Mouse (Mus musculus): Measurements from ENCODE around the gene Rnf5.

Gene Rnf5

DNA sequence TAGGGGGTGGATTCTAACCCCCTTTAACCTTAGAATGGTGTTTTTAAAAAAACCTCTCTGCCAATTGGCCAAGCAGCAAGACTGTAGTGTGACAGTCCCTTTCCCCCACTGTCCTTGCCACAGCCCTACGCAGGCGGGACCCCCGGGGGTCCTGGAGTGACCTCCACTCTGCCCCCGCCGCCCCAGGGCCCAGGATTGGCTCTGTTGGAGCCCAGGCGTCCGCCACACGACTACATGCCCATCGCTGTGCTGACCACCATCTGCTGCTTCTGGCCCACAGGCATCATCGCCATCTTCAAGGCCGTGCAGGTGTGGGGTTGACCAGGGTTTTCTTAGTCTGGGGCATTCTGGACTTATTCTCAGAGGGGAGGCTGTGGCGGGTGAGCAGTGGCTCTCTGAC is 28.2 kb upstream of the Rnf5 start:
- DNase-seq = peak; percentile 62 to 63

DNA sequence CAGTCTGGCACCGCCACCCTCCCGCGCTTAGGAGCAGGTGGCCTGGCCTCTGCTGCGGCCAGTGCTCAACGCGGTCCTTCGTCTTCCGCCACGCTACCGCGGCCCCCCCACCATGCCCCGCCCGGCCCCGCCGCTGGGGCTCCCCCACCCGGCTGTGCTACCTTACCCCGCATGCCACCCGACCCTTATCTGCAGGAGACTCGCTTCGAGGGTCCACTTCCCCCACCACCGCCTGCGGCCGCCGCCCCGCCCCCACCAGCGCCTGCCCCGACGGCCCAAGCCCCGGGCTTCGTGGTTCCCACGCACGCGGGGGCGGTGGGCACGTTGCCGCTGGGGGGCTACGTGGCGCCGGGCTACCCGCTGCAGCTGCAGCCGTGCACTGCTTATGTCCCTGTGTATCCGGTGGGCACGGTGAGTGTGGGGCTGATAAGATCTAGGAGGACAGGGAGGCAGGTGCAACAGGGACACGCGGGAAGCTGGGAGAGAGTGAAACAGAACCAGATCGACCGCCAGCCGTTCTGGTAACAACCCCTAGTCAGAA is 27.3 kb upstream of the Rnf5 start:
- DNase-seq = peak; percentile 73 to 74

DNA sequence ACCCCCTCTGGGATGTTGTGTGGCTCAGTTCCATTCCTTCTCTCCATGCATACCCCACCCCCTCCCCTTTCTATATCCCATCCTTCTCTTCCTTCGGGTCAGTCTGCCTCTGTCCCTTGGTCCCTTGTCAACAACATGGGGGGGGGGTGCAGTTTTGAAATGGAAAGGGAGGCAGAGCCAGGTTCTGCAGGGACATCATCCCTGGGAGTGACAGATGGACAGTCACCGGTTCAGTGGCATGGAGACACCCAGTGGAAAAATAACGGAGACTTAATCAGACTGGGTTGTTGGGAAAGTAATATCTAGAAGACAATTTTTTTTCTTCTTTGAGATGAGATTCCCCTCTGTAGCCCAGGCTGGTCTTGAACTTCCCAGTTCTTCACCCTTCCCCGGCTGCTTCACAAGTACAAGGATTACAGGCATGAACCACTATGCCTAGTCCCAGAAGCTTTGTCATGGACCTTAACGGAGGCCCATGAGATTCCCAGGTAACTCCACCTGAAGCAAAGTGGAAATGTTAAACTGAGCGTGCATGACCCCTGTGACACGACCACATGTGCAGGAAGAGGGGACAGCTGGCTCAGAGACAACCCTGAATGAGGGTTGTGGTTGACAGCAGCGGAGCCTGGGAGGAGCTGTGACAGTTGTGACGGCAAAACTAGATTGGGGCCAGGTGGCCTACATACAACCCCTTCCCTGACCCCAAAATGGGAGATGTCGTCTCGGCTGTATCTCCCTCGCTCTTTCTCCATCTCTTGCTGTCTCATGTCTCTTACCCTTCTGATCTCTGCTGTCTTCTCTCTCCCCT is 26.5 kb upstream of the Rnf5 start:
- peak; percentile 82 for DNase-seq

DNA sequence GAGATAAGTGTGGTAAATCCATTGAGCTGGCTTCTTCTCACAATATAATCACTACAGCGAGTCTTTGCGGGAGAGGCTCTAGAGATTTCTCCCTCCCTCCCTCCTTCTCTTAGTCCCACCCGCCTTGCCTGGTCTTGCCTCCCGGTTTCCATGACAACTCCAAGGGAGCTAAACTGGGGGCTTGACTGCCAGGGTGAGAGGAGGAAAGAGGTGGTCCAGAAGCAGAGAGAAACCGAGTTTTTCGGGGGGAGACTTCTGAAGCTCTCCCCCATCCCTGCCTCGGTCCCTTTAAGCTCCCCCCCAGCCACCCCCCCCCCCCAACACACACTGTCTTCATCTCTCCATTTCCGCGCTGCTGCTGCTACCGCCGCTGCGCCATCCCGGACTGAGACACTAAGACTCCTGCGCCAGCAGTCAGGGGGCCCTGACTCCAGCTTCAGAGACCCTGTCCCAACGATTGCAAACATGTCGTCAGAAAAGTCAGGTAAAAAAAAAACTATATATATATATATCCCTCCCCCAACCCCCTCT is 25.8 kb upstream of the Rnf5 start, which contains the start of gene Prrt1:
TSS of gene Prrt1 (plus strand) at position 313 of the 531 bp plus-strand sequence.
- peak; percentile 61 to 74 for DNase-seq

DNA sequence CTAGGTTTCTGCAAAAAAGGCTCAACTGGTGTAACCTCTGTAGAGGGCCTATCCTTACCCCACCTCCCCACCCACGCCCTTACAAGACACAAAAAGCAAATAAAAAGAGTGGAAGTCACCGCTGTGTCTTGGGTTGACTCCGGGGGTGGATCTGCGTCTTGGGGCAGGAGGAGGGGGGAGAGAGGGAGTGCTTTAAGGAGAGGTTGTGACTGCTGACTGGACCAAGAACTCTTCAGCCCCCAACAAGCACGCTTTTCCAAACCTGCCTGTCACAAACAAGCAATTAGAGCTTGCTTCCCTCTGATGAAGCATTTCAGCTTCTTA is 25.1 kb upstream of the Rnf5 start:
- DNase-seq = peak in 1 of 2 experiments; percentile 26

DNA sequence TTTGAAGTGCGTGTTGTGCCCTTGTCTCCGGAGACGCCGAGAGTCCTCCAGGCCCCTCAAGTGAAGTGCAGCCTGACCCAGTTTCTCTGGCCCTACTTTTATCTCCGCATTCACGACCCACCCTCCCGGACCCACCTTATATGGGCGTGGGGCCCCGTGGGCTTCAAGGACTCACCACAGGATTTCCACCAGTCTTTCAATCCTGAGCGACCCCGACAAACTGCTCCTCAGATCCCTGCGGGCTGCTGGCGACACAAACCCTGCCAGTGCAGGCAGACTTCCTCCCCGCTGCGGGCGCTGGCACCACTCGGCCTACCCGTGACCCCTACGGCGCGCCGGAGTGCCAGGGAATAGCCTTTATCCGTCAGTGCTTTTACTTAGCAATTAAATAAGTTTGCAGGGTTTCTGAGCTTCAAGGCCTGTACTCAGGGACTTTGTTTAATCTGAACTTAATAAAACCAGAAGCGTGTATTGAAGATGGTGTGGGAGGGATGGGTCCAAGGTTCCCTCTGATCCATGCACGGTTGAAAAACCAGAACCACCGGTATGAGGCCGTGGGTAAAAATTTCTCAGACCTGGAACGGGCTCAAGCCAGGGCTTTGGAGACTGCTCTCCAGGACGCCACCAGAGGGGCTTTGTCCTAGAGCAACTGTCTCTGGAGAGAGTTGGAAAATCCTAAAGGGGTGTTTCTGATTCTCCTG is 24.6 kb upstream of the Rnf5 start, which contains the start of gene Ppt2:
TSS of gene Ppt2 (minus strand) at position 568 of the 701 bp plus-strand sequence.
- DNase-seq = peak; percentile 83 to 90

DNA sequence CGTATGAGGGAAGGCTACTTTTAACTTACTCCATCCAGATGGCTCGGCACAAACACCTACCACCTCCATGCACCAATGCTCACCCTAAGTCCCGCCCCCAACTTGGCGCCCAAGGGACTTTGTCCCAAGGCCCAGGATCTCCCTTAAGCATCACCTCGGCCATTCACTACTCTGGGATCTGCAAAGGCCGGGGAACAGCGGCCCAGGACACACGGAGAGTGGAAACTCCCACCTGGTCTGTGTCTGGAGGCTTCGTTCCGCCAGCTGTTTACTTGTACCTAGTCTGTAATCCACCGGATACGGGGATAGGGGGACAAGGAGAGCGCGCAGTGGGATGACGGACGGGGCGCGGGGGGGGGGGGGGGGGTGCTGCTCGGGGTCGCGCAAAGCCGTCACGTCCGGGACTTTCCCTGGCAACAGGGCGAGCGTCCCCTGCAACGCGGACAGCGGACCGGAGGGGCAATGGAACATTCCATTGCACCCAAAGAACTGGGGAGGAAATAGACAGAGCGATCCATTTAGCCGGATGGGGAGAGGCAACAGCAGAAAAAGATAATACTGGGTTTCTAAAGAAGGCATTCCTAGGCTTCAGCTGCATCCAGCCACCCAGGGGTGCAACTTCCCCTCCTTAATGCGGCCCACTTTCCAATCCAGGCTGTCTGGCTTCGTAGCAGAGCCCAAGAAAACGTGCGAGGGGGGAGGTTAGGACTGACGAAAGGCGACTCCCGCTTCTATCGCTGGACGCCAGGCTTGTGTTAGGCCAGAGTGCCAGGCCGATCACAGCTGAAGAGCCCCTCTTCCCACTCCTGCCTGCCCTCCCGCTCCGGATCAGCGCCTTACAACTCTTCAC is 23.8 kb upstream of the Rnf5 start:
- DNase-seq = peak; percentile 90 to 91

DNA sequence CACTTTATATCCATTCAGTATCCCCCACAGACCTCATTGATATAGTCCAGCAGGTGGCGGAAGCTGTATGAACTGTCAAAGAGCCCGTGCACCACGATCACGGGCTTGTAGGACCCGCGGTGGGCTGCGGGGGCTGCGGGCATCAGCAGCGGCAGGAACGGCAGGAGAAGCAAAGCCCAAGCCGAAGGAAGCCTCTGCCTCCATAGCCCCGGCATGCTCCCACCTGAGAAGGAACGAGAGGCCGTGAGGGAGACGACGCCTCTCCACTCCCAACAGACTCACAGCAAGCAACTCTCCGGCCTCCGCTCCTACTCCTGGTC is 23.2 kb upstream of the Rnf5 start:
- DNase-seq = peak; percentile 52 to 63

DNA sequence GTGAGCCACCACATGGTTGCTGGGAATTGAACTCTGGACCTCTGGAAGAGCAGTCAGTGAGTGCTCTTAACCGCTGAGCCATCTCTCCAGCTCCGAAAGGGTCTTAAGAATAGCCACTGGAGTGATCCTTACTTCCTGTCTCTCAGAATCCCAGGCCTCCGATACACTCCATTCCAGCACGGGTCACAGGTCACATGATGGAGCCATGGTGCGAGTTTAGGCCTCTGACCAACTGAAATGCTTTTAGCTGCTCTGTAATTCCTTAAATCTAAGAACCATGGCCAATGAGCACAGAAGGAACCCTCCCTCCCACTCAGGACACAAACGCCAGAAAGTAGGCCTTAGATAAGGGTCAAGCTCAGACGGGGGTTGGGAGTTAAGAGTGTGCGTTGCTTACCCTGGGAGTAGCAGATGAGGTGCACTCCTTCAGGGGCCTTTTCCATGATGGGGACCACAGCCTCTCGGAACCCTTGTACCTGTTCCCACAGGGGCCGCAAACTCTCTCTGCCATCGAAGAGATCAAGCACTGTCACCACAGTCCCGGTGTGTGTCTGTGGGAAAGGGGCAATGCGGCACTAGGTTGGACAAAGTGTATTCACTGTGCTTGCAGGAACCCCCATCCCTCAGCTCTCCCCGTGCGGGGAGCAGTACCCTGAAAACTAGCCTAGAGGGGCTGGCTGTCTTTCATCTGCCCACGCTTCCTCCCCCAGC is 22.7 kb upstream of the Rnf5 start:
- DNase-seq = no peak

DNA sequence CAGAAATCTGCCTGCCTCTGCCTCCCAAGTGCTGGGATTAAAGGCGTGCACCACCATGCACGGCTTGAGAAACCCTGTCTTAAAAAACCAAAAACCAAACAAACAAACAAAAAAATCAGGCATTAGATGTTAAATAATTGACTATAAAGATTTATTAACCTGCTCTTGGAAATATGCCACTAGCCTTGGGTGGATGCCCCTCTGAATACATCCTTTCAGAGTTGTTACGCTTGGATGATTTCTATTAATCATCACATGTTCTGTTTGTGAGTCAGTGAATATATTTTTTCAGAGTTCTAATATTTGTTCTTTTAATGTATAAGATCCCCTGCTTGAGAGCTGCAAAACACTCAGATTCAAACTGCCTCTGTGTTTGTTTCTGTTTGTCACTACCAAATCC is 21.5 kb upstream of the Rnf5 start:
- no peak for DNase-seq

DNA sequence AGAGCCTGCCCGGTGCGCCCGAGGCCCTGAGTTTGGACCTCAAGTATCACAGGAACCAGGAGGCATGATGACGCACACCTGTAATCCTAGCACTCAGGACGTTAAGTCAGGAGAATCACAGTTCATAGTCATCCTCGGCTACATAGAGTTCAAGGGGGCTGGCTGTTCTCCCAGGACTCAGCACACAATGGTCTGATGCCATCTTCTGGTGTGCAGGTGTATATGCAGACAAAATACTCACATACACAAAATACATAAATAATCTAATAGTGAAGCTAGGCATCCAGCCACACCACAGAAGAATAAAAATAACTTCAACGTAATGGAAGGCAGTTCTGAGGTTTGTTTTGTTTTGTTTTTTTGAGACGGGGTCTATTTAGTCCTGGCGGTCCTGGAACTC is 19.7 kb upstream of the Rnf5 start:
- no peak for DNase-seq

DNA sequence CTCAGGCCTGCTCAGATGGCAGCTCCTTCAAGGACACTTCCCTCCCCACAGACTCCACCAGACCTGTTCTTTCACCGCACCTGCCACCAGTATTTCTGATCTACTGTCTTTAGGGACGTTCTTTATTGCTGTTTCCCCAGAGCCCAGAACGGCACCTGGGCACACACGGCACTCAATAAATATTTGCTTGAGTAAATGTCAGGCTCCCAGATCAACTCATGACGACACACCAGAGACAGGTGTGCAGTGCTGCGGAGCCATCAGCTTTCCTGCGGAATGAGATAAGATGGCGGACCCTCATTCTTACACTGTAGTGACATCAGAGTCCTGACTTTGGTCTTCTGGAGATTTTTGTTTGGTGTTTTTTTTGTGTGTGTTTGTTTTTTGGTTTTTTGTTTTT is 17.5 kb upstream of the Rnf5 start:
- DNase-seq = no peak

DNA sequence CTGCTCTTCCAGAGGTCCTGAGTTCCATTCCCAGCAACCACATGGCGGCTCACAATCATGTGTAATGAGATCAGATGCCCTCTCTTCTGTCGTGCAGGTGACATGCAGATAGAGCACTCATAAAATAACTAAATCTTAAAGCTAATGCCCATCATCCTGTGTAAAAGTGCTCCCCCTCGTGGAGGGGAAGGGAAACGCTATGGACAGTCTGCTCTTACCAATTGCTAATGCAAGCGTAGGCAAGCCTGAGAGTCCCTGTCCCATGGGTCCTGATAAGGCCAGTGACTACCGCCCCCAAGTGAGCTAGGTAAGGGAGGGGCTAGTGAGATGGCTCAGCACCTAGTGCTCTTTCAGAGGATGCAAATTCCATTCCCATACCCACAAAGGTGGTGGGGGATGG is 15.5 kb upstream of the Rnf5 start:
- peak; percentile 78 to 79 for DNase-seq

DNA sequence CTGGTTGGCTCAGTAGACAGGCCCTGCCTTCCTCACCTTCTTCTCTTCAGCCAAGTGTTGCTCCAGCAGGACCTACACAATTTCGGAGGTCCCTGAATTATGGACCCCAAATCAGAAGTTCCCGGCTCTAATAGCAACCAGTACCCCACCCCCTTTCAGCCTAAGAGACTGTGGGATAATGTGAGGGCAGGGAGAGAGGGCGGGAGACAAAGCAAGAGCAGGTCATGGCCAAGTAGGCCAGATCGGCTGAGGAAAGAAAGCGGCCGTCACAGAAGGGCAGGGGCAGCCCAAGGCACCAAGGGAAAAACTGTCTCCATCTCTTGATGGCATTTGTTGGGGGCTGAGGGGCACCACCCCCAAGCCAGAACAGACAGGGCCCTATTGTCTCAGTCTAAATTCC is 12.4 kb upstream of the Rnf5 start, which contains the start of gene Egfl8:
TSS of gene Egfl8 (minus strand) at position 101 of the 400 bp plus-strand sequence.
- DNase-seq = no peak

DNA sequence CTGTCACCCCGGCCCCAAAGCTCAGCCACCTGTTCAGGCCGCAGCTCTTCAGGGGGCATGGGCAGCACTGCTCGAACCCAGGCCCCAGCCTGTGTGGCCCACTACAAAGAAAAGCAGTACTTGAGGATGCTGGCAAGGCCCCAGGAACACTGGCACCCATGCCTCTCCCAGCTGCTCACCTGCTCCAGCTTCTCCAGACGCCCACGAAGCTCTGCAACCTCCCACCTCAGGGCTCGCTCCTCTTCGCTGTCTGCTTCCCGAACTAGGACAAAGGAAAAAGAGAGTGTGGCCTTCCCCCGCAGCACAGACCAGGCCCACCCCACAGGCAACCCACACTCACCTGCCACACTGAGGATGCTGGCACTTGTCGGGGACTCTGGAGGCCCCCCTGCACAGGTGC is 10.3 kb upstream of the Rnf5 start:
- no peak for DNase-seq

DNA sequence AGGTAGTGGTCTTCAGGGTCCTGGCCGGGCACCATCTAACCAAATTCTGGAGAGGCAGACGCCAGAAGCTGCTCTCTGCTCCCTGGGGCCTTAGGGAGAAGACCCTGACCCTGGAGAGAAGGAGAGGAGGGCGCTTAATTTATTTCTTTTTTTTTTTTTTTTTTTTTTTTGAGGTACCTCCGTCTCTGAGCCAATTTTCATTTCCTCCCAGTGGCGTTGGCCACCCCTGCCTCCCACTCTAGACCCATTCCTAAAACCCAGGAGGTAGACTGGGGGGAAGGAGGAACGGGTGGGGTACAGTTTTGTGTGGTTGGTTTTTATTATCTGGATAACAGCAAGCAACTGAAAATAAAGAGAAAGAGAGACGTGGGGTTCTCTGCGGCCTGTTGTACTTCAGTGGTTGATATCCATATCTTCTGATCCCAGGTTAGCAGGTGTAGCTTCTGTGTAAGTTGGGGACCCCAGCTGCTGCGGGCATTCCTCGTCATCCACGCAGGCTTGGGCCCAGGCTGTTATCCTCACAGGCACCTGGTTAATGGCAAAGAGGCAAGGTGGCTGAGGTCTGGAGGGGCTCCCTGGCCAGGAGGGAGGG is 9.7 kb upstream of the Rnf5 start:
- no peak for DNase-seq

DNA sequence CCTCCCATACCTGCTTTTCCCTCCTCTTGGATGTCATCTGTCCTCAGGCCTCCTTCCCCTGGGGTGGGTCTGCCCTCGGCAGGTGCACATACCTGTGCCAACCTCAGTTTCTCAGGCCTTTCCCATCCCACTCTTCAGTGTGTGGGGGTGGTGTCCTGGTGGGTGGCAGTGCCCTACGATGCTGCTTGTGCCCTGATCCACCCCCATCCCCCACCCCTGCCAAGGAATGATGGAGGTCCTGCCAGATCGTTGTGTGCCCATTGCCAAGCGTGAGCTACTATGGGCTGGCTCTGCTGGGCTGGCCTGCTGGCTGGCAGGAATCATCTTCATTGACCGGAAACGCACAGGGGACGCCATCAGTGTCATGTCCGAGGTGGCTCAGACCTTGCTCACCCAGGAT is 7.6 kb upstream of the Rnf5 start:
- peak in 1 of 2 experiments; percentile 58 for DNase-seq

DNA sequence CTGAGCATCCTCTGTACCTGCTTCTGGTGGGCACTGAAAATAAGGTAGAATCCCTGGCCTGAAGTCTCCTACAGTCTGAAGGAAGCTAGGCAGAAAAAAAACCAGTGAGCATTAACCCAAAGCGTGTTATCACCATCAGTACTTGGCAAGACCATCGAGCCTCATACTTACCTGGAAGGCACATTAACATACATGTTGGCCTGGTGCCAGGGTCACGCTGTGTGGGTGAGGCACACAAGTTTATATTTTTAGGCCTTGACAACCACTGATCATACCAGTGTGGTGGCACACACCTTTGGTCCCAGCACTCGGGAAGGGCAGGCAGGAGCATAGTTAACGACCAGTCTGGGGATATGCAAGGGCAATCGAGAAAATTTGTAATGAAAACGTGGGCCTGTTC is 4.5 kb upstream of the Rnf5 start:
- peak; percentile 62 to 73 for DNase-seq

DNA sequence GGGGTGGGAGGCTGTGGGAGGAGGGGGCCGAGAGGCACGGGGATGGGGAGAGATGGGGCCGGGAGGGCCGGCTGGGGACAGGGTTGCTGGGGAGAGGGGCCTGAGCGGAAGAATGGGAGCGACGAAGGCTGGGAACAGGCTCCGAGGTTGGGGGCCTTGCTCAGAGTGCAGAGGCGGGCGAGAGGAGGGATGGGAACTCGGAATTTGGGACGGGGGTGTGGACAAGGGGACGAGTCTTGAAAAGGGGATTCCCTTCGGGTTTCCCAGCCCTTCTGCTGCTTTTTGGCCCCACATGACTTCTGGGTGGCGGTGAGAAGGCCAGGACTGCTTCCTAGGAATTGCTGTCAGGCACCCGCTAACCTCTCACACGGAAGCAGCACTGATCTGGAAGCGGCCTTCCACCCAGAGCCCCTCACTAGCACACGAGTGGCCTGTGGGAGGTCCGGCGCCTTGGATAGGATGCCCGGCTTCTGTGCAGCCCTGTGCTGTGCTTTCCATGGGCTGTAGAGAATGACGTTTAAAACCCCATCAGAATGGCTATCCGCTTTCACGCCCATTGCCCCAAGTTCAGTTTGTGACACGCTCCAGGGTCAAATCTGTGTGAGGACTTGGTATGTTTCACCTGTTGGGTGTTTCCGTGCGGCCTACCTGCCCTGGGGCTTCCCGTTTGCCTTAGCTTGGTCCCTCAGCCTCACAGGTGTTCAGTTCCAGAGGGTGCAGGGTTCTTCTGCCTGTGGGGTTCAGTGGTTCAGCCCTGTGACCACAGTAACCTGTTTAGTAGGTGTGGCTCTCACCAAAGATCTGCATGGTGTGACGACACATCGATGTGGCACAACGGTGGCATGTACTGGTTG is 2.9 kb upstream of the Rnf5 start:
- DNase-seq = no peak

DNA sequence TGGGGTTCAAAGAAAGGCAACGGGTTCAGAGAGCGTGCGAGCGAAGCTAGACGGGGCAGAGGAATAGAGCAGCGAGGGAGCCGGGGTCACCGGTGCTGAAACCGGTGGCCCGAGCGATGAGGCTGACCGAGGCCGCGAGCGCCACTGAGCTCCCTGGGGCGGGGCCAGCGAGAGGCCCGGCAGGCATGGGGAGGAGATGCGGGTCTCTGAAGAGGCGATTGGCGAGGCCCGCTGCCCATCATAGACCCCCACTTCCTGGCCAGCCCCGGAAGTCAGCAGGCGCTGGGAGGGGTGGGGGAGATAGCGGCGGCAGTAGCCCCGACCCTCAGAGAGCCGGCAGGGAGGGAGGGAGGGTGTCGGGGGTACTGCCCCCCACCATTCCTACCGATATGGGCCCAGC is 2.1 kb upstream of the Rnf5 start:
- DNase-seq = peak; percentile 99
